ENCODE assay signal across 8 mouse cellular contexts in genomic region chr4:152010091-152010706, GRCm38 (mm10). TPM values are rescaled to one million over a fixed set of nuclear protein-coding genes. Genes with fewer than 3 reads are reported as not detected.
A peak's percentile ranks its signal among the peaks of the same experiment; 100 is the strongest.
DNase-seq lines count a peak whose midpoint lies in the region; ATAC-seq lines count a peak whose summit lies in the region.

No protein-coding gene starts in this region.

- DNase-seq in frontal cortex, postnatal 14 days (ENCODE audit: low spot score in 2 of 2), result no peak
- DNase-seq in ZHBTc4 (ENCODE audit: low read depth, low spot score), result peak; percentile 52
- DNase-seq in forebrain, embryonic 10.5 days (ENCODE audit: extremely low spot score, low spot score), result peak; percentile 44
- peak; percentile 18 for DNase-seq in hindbrain, embryonic 11.5 days (ENCODE audit: low spot score)
- peak; percentile 79 for DNase-seq in liver
- no peak for DNase-seq in left cerebral cortex, adult 11 months (ENCODE audit: low spot score)

- WGBS in forebrain, embryonic 10.5 days, result 2% methylated on average over 10 of the region's 10 CpGs
- WGBS in hindbrain, embryonic 11.5 days, result 2% methylated on average over 10 of the region's 10 CpGs

- H3K27ac ChIP-seq in forebrain, embryonic 10.5 days, result peak overlapping the region; percentile 88
- no peak overlapping the region for H3K27ac ChIP-seq in hindbrain, embryonic 11.5 days (ENCODE audit: low read depth, low read length)

- H3K4me3 ChIP-seq in forebrain, embryonic 10.5 days, result peak overlapping the region; percentile 89
- peak overlapping the region; percentile 71 for H3K4me3 ChIP-seq in hindbrain, embryonic 11.5 days (ENCODE audit: low read depth, low read length)

- H3K36me3 ChIP-seq in forebrain, embryonic 10.5 days (replicated peaks), result peaks cover 36% of the 10 kb centered on the region
- no peaks in the 10 kb centered on the region for H3K36me3 ChIP-seq in hindbrain, embryonic 11.5 days (ENCODE audit: control insufficient read depth, insufficient read depth, low read length)

- H3K9me3 ChIP-seq in forebrain, embryonic 10.5 days, result no peaks in the 10 kb centered on the region
- no peaks in the 10 kb centered on the region for H3K9me3 ChIP-seq in hindbrain, embryonic 11.5 days (ENCODE audit: control insufficient read depth, low read length)

- H3K4me2 ChIP-seq in hindbrain, embryonic 11.5 days (replicated peaks; ENCODE audit: low read depth, low read length), result peak overlapping the region; percentile 100

- H3K27me3 ChIP-seq in forebrain, embryonic 10.5 days (ENCODE audit: poor library complexity, severe bottlenecking), result peaks cover 33% of the 10 kb centered on the region
- H3K27me3 ChIP-seq in hindbrain, embryonic 11.5 days (ENCODE audit: control insufficient read depth, insufficient read depth, low read length), result peaks cover 21% of the 10 kb centered on the region

- ATAC-seq in frontal cortex, adult (ENCODE audit: low TSS enrichment), result 0 out of 2 replicates have a peak, but pooled peaks have one; percentile 4
- ATAC-seq in hindbrain, embryonic 11.5 days (ENCODE audit: low FRiP score), result no peak
- ATAC-seq in monocyte, adult 5-6 weeks (replicated peaks; ENCODE audit: insufficient number of reproducible peaks, low FRiP score, low TSS enrichment, poor library complexity, severe bottlenecking), result peak; percentile 28; the same call in 1 of the 2 replicates

- peaks cover 64% of the 10 kb centered on the region for H3K4me1 ChIP-seq in forebrain, embryonic 10.5 days
- peaks cover 9% of the 10 kb centered on the region for H3K4me1 ChIP-seq in hindbrain, embryonic 11.5 days (replicated peaks; ENCODE audit: control insufficient read depth, insufficient read depth, low read length)

- peak overlapping the region; percentile 7; the same call in 1 of the 2 replicates for H3K9ac ChIP-seq in hindbrain, embryonic 11.5 days (ENCODE audit: low read depth, low read length)

RNA-seq across cellular contexts. Expression of gene Klhl21, which starts 1.6 kb away (rescaled TPM):
- 8.1 and 8.3 TPM in 2 replicates for polyA plus RNA-seq in forebrain, embryonic 10.5 days (2016; fragmentation: Nextera tagmentation; extraction: Ambion mirVana)
- polyA plus RNA-seq in hindbrain, embryonic 11.5 days (2014; fragmentation: Nextera tagmentation; extraction: Ambion mirVana), result 2.7 and 3.0 TPM in 2 replicates
- total RNA-seq in monocyte, adult 5-6 weeks (2017), result 7.1 to 11.1 TPM (median 9.6 TPM) in 3 replicates

RNA-seq across cellular contexts. Expression of gene Phf13, which starts 14.1 kb away (rescaled TPM):
- 24.1 and 26.1 TPM in 2 replicates for polyA plus RNA-seq in forebrain, embryonic 10.5 days (2016; fragmentation: Nextera tagmentation; extraction: Ambion mirVana)
- 15.2 and 19.4 TPM in 2 replicates for polyA plus RNA-seq in hindbrain, embryonic 11.5 days (2014; fragmentation: Nextera tagmentation; extraction: Ambion mirVana)
- 6.7 to 8.8 TPM (median 7.8 TPM) in 3 replicates for total RNA-seq in monocyte, adult 5-6 weeks (2017)

RNA-seq across cellular contexts. Expression of gene Zbtb48, which starts 17.3 kb away (rescaled TPM):
- 24.1 and 24.4 TPM in 2 replicates for polyA plus RNA-seq in forebrain, embryonic 10.5 days (2016; fragmentation: Nextera tagmentation; extraction: Ambion mirVana)
- 18.0 and 19.6 TPM in 2 replicates for polyA plus RNA-seq in hindbrain, embryonic 11.5 days (2014; fragmentation: Nextera tagmentation; extraction: Ambion mirVana)
- 4.1 to 10.8 TPM (median 9.1 TPM) in 3 replicates for total RNA-seq in monocyte, adult 5-6 weeks (2017)

RNA-seq across cellular contexts. Expression of gene Thap3, which starts 21.4 kb away (rescaled TPM):
- polyA plus RNA-seq in forebrain, embryonic 10.5 days (2016; fragmentation: Nextera tagmentation; extraction: Ambion mirVana), result 34.9 and 35.7 TPM in 2 replicates
- 20.0 and 20.4 TPM in 2 replicates for polyA plus RNA-seq in hindbrain, embryonic 11.5 days (2014; fragmentation: Nextera tagmentation; extraction: Ambion mirVana)
- total RNA-seq in monocyte, adult 5-6 weeks (2017), result 7.5 to 11.4 TPM (median 10.5 TPM) in 3 replicates

RNA-seq across cellular contexts. Expression of gene Tas1r1, which starts 28.2 kb away (rescaled TPM):
- polyA plus RNA-seq in forebrain, embryonic 10.5 days (2016; fragmentation: Nextera tagmentation; extraction: Ambion mirVana), result 0.48 and 0.79 TPM in 2 replicates
- 0.62 and 0.84 TPM in 2 replicates for polyA plus RNA-seq in hindbrain, embryonic 11.5 days (2014; fragmentation: Nextera tagmentation; extraction: Ambion mirVana)
- not detected in 3 replicates for total RNA-seq in monocyte, adult 5-6 weeks (2017)

Comparison
In these comparisons a context has a peak if more than half of its experiments do, and no peak if none do; other contexts are left out.
1. DNase-seq: peak in ZHBTc4 (single experiment), forebrain, embryonic 10.5 days (single experiment), hindbrain, embryonic 11.5 days (single experiment) and liver (single experiment); none in frontal cortex, postnatal 14 days (0 of 2) and left cerebral cortex, adult 11 months (single experiment).